ENCODE assay signal across 8 mouse cellular contexts in the genomic region with DNA sequence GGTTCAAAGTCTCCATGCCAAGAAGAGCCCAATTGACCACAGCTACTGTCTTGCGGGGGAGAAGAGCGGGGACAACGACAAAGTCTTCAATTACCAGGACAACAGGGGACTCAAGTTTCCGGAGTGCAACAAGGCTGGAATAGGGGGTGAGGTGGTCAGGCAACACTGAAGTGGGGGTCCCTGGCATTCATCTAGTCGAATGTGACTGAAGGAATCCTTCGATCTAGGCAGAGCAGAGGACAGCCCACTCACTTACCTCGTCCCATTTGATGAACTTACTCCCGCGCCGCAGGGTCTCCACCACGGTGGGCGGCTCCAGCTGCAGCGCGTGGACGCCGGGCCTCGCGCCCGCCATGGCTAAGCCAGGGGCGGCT. TPM values are rescaled to one million over a fixed set of nuclear protein-coding genes. Genes with fewer than 3 reads are reported as not detected.
DNase-seq lines count a peak whose midpoint lies in the region; ATAC-seq and TF ChIP-seq lines count a peak whose summit lies in the region.

No protein-coding gene starts in this region.

- peaks cover 7% of the 10 kb centered on the region for H3K4me1 ChIP-seq in liver, adult 2 months (ENCODE audit: control insufficient read depth, insufficient read depth, low read length)
- peaks cover 55% of the 10 kb centered on the region for H3K4me1 ChIP-seq in embryonic facial prominence, embryonic 13.5 days
- H3K4me1 ChIP-seq in intestine, embryonic 16.5 days (ENCODE audit: control insufficient read depth, insufficient read depth, low read length) = peaks cover 52% of the 10 kb centered on the region
- peaks cover 9% of the 10 kb centered on the region; the same call in 1 of the 2 replicates for H3K4me1 ChIP-seq in neural tube, embryonic 14.5 days (ENCODE audit: control insufficient read depth, insufficient read depth, low read length)

- ATAC-seq in embryonic facial prominence, embryonic 13.5 days (ENCODE audit: insufficient number of reproducible peaks, insufficient read depth, low FRiP score, low TSS enrichment, low read depth) = peak; percentile 10; the same call in 1 of the 2 replicates
- ATAC-seq in intestine, embryonic 16.5 days = peak; percentile 2
- 0 out of 2 replicates have a peak, but pooled peaks have one; percentile 7 for ATAC-seq in neural tube, embryonic 14.5 days (ENCODE audit: low read depth)

- no peak for DNase-seq in liver, adult 2 months (ENCODE audit: extremely low read depth, low read depth, low spot score)
- no peak for DNase-seq in liver
- no peak for DNase-seq in left cerebral cortex, adult 18-20 months (ENCODE audit: low spot score in 2 of 2)
- DNase-seq in frontal cortex, postnatal 36 days (ENCODE audit: low spot score in 2 of 2) = no peak
- no peak for DNase-seq in embryo, embryonic 11 days

- no peaks in the 10 kb centered on the region for H3K27me3 ChIP-seq in liver, adult 2 months (ENCODE audit: control insufficient read depth, insufficient read depth, low read length)
- no peaks in the 10 kb centered on the region for H3K27me3 ChIP-seq in embryonic facial prominence, embryonic 13.5 days
- no peaks in the 10 kb centered on the region for H3K27me3 ChIP-seq in intestine, embryonic 16.5 days (replicated peaks; ENCODE audit: control insufficient read depth, insufficient read depth, low read length)
- H3K27me3 ChIP-seq in neural tube, embryonic 14.5 days (ENCODE audit: control insufficient read depth, insufficient read depth, low read length) = no peaks in the 10 kb centered on the region; the same call in 1 of the 2 replicates

- peaks cover 4% of the 10 kb centered on the region; the same call in 1 of the 2 replicates for H3K79me2 ChIP-seq in liver, adult 2 months (ENCODE audit: control insufficient read depth, insufficient read depth, low read length)

- H3K4me2 ChIP-seq in embryonic facial prominence, embryonic 13.5 days = peak overlapping the region; percentile 83
- H3K4me2 ChIP-seq in intestine, embryonic 16.5 days (ENCODE audit: low read depth, low read length) = peak overlapping the region; percentile 80
- peak overlapping the region; percentile 41 for H3K4me2 ChIP-seq in neural tube, embryonic 14.5 days (ENCODE audit: low read depth, low read length)

- WGBS in liver, adult 2 months = under 1% methylated on average over 20 of the region's 20 CpGs
- WGBS in embryonic facial prominence, embryonic 13.5 days = under 1% methylated on average over 20 of the region's 20 CpGs
- under 1% methylated on average over 20 of the region's 20 CpGs for WGBS in intestine, embryonic 16.5 days
- 3% methylated on average over 8 of the region's 20 CpGs for WGBS in neural tube, embryonic 14.5 days

- H3K9ac ChIP-seq in liver, adult 2 months (ENCODE audit: low read depth, low read length) = peak overlapping the region; percentile 93
- H3K9ac ChIP-seq in embryonic facial prominence, embryonic 13.5 days = peak overlapping the region; percentile 81
- H3K9ac ChIP-seq in intestine, embryonic 16.5 days (ENCODE audit: low read depth, low read length) = peak overlapping the region; percentile 94
- 0 out of 2 replicates have a peak overlapping the region, but pooled peaks have one; percentile 4 for H3K9ac ChIP-seq in neural tube, embryonic 14.5 days (replicated peaks; ENCODE audit: low read depth, low read length)

- H3K4me3 ChIP-seq in liver, adult 2 months (ENCODE audit: insufficient read depth, low read depth, low read length) = peak overlapping the region; percentile 85
- peak overlapping the region; percentile 69 for H3K4me3 ChIP-seq in embryonic facial prominence, embryonic 13.5 days
- H3K4me3 ChIP-seq in intestine, embryonic 16.5 days (ENCODE audit: low read length) = peak overlapping the region; percentile 83
- H3K4me3 ChIP-seq in neural tube, embryonic 14.5 days (ENCODE audit: low read depth, low read length) = peak overlapping the region; percentile 25

- peaks cover 1% of the 10 kb centered on the region; the same call in 1 of the 2 replicates for H3K36me3 ChIP-seq in liver, adult 2 months (ENCODE audit: control insufficient read depth, insufficient read depth, low read length)
- H3K36me3 ChIP-seq in embryonic facial prominence, embryonic 13.5 days = peaks cover 29% of the 10 kb centered on the region
- peaks cover 18% of the 10 kb centered on the region for H3K36me3 ChIP-seq in intestine, embryonic 16.5 days (ENCODE audit: control insufficient read depth, insufficient read depth, low read length)
- H3K36me3 ChIP-seq in neural tube, embryonic 14.5 days (ENCODE audit: control insufficient read depth, insufficient read depth, low read length) = no peaks in the 10 kb centered on the region

- TF ChIP-seq POLR2A in liver, adult 2 months (IDR thresholded peaks at IDR 0.05; ENCODE audit: extremely low read depth, insufficient read depth, low read length) = no peak

- H3K27ac ChIP-seq in liver, adult 2 months (replicated peaks; ENCODE audit: insufficient read depth, low read depth, low read length) = peak overlapping the region; percentile 61
- peak overlapping the region; percentile 57 for H3K27ac ChIP-seq in embryonic facial prominence, embryonic 13.5 days
- peak overlapping the region; percentile 96 for H3K27ac ChIP-seq in intestine, embryonic 16.5 days (ENCODE audit: low read length)
- no peak overlapping the region for H3K27ac ChIP-seq in neural tube, embryonic 14.5 days (ENCODE audit: low read depth, low read length)

- TF ChIP-seq CTCF in liver, adult 2 months (IDR thresholded peaks at IDR 0.05; ENCODE audit: low read depth, low read length) = no peak

- H3K9me3 ChIP-seq in embryonic facial prominence, embryonic 13.5 days = no peaks in the 10 kb centered on the region
- H3K9me3 ChIP-seq in intestine, embryonic 16.5 days (ENCODE audit: control insufficient read depth, low read length) = no peaks in the 10 kb centered on the region
- H3K9me3 ChIP-seq in neural tube, embryonic 14.5 days (ENCODE audit: control insufficient read depth, low read length) = no peaks in the 10 kb centered on the region

RNA-seq across cellular contexts. Expression of a gene that starts 5.5 kb away (rescaled TPM):
- 14.0 and 24.0 TPM in 2 replicates for total RNA-seq in liver, adult 2 months (2014; rRNA removed)
- 34.5 and 38.2 TPM in 2 replicates for polyA plus RNA-seq in liver, adult 2 months (2012; rRNA removed)
- polyA plus RNA-seq in embryonic facial prominence, embryonic 13.5 days (2015; fragmentation: Nextera tagmentation; extraction: Ambion mirVana) = 84.9 and 120 TPM in 2 replicates
- polyA plus RNA-seq in intestine, embryonic 16.5 days (2015; fragmentation: Nextera tagmentation; extraction: Ambion mirVana) = 57.9 and 58.2 TPM in 2 replicates
- polyA plus RNA-seq in neural tube, embryonic 14.5 days (2014; fragmentation: Nextera tagmentation; extraction: Ambion mirVana) = 140 and 162 TPM in 2 replicates
- total RNA-seq in left cerebral cortex, adult 18-20 months (2021) = 10 to 100 TPM; 54.7 to 64.7 TPM

RNA-seq across cellular contexts. Expression of a gene that starts 7.0 kb away (rescaled TPM):
- 5.9 and 9.6 TPM in 2 replicates for total RNA-seq in liver, adult 2 months (2014; rRNA removed)
- polyA plus RNA-seq in liver, adult 2 months (2012; rRNA removed) = 15.7 and 27.6 TPM in 2 replicates
- polyA plus RNA-seq in embryonic facial prominence, embryonic 13.5 days (2015; fragmentation: Nextera tagmentation; extraction: Ambion mirVana) = 41.5 and 42.4 TPM in 2 replicates
- polyA plus RNA-seq in intestine, embryonic 16.5 days (2015; fragmentation: Nextera tagmentation; extraction: Ambion mirVana) = 198 and 222 TPM in 2 replicates
- 7.6 and 17.6 TPM in 2 replicates for polyA plus RNA-seq in neural tube, embryonic 14.5 days (2014; fragmentation: Nextera tagmentation; extraction: Ambion mirVana)
- 10 to 100 TPM; 14.2 to 14.6 TPM for total RNA-seq in left cerebral cortex, adult 18-20 months (2021)

RNA-seq across cellular contexts. Expression of a gene that starts 11.0 kb away (rescaled TPM):
- 66.2 and 92.8 TPM in 2 replicates for total RNA-seq in liver, adult 2 months (2014; rRNA removed)
- polyA plus RNA-seq in liver, adult 2 months (2012; rRNA removed) = 60.0 and 97.3 TPM in 2 replicates
- polyA plus RNA-seq in embryonic facial prominence, embryonic 13.5 days (2015; fragmentation: Nextera tagmentation; extraction: Ambion mirVana) = 84.4 and 95.1 TPM in 2 replicates
- 176 and 195 TPM in 2 replicates for polyA plus RNA-seq in intestine, embryonic 16.5 days (2015; fragmentation: Nextera tagmentation; extraction: Ambion mirVana)
- polyA plus RNA-seq in neural tube, embryonic 14.5 days (2014; fragmentation: Nextera tagmentation; extraction: Ambion mirVana) = 93.0 and 119 TPM in 2 replicates
- total RNA-seq in left cerebral cortex, adult 18-20 months (2021) = 100 to 1,000 TPM; 106 to 115 TPM

RNA-seq across cellular contexts. Expression of a gene that starts 18.2 kb away (rescaled TPM):
- total RNA-seq in liver, adult 2 months (2014; rRNA removed) = 1.9 and 3.2 TPM in 2 replicates
- polyA plus RNA-seq in liver, adult 2 months (2012; rRNA removed) = 16.8 and 20.4 TPM in 2 replicates
- polyA plus RNA-seq in embryonic facial prominence, embryonic 13.5 days (2015; fragmentation: Nextera tagmentation; extraction: Ambion mirVana) = 53.4 and 58.6 TPM in 2 replicates
- 18.3 and 21.5 TPM in 2 replicates for polyA plus RNA-seq in intestine, embryonic 16.5 days (2015; fragmentation: Nextera tagmentation; extraction: Ambion mirVana)
- 52.0 and 60.9 TPM in 2 replicates for polyA plus RNA-seq in neural tube, embryonic 14.5 days (2014; fragmentation: Nextera tagmentation; extraction: Ambion mirVana)
- total RNA-seq in left cerebral cortex, adult 18-20 months (2021) = 10 to 100 TPM; 93.3 to 98.7 TPM

RNA-seq across cellular contexts. Expression of a gene that starts 23.1 kb away (rescaled TPM):
- total RNA-seq in liver, adult 2 months (2014; rRNA removed) = 11.2 and 13.3 TPM in 2 replicates
- 22.3 and 23.7 TPM in 2 replicates for polyA plus RNA-seq in liver, adult 2 months (2012; rRNA removed)
- polyA plus RNA-seq in embryonic facial prominence, embryonic 13.5 days (2015; fragmentation: Nextera tagmentation; extraction: Ambion mirVana) = 23.0 and 23.8 TPM in 2 replicates
- polyA plus RNA-seq in intestine, embryonic 16.5 days (2015; fragmentation: Nextera tagmentation; extraction: Ambion mirVana) = 26.9 and 29.5 TPM in 2 replicates
- polyA plus RNA-seq in neural tube, embryonic 14.5 days (2014; fragmentation: Nextera tagmentation; extraction: Ambion mirVana) = 23.7 and 28.5 TPM in 2 replicates
- 10 to 100 TPM; 27.8 to 31.8 TPM for total RNA-seq in left cerebral cortex, adult 18-20 months (2021)

Comparison
In these comparisons a context has a peak if more than half of its experiments do, and no peak if none do; other contexts are left out.
1. H3K4me3 ChIP-seq: peak in every context shown above with its lines; median percentile 85 in liver, adult 2 months; 83 in intestine, embryonic 16.5 days; 69 in embryonic facial prominence, embryonic 13.5 days; 25 in neural tube, embryonic 14.5 days.
2. H3K9ac ChIP-seq: peak in every context shown above with its lines; median percentile 94 in intestine, embryonic 16.5 days; 93 in liver, adult 2 months; 81 in embryonic facial prominence, embryonic 13.5 days; 4 in neural tube, embryonic 14.5 days.